Mouse (Mus musculus) cortical plate, adult 2 months (tissue): ENCODE data around the gene Etv4.

Experiments
- CTCF ChIP-seq: fragments of 200-500 bp; IDR thresholded peaks from 2 replicates; pipeline ENCODE4 v1.5.1; 2011; ENCODE audit warnings: mild to moderate bottlenecking, control low read depth, low read length; ENCODE audit not compliant: insufficient read depth; ENCODE audit errors: extremely low read depth
- POLR2A ChIP-seq: fragments of 200-500 bp; IDR thresholded peaks from 2 replicates; pipeline ENCODE4 v1.6.1; 2011; ENCODE audit warnings: mild to moderate bottlenecking, low read length, control low read depth; ENCODE audit not compliant: insufficient read depth; ENCODE audit errors: extremely low read depth

- TF ChIP-seq POLR2A (no peak), CTCF (no peak)
Measured at GRCm38 (mm10) chr11:101787432-101787831, 2.3 kb upstream of the Etv4 start.
